Mouse (Mus musculus): ENCODE measurements around the gene Krtap15. TPM values are rescaled to one million over a fixed set of nuclear protein-coding genes. Genes with fewer than 3 reads are reported as not detected.

Krtap15 gene
- not detected in 2 replicates for polyA plus RNA-seq (2015; fragmentation: Nextera tagmentation; extraction: Ambion mirVana)

DNA sequence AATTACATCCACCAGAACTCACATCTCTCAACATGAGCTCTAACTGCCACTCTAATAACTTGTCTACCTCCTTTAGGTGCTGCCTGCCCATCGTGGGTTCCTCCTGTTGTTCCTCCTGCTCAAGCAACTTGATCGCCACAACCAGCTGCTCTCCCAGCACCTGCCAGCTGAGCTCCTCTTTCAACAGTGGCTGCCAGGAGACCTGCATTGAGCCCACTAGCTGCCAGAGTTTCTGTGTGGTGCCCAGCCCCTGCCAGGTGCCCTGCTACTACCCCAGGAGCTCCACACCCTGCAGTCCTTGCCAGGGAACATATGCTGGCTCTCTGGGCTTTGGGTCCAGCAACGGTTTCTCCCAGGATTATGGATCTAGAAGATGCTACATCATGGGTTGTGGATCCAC lies at the start of gene Krtap15:
Gene Krtap15, plus strand, starts transcription at position 150 of the 400 bp plus-strand sequence.
- Histone ChIP-seq H3K27ac (replicated peaks) (no peak within 1 kb of the TSS), H3K9ac (no peak within 1 kb of the TSS), H3K4me1 (no peaks in the 10 kb centered on the region), H3K9me3 (no peaks in the 10 kb centered on the region), H3K4me2 (no peak within 1 kb of the TSS), H3K4me3 (no peak within 1 kb of the TSS), H3K27me3 (replicated peaks) (no peaks in the 10 kb centered on the region), H3K36me3 (no peaks in the 10 kb centered on the region)
- 72% methylated on average over 3 of the region's 3 CpGs for WGBS
- ATAC-seq (ENCODE audit: extremely low read depth, insufficient number of reproducible peaks, low FRiP score, low TSS enrichment) = no peak

GRCm38 (mm10) chr16:88774106-88774505 lies 45.9 kb upstream of the Krtap15 start, which contains the start of gene 2310057N15Rik:
TSS of gene 2310057N15Rik (minus strand) at chr16:88774206.
- ATAC-seq (ENCODE audit: extremely low read depth, insufficient number of reproducible peaks, low FRiP score, low TSS enrichment) = no peak
- Histone ChIP-seq H3K36me3 (no peaks in the 10 kb centered on the region), H3K4me2 (no peak within 1 kb of the TSS), H3K27ac (replicated peaks) (no peak within 1 kb of the TSS), H3K4me3 (no peak within 1 kb of the TSS), H3K4me1 (no peaks in the 10 kb centered on the region), H3K9me3 (no peaks in the 10 kb centered on the region), H3K9ac (no peak within 1 kb of the TSS), H3K27me3 (replicated peaks) (no peaks in the 10 kb centered on the region)
- 72% methylated on average over 2 of the region's 2 CpGs for WGBS

- H3K9ac ChIP-seq = no peak within 1 kb of the TSS
- no peak within 1 kb of the TSS for H3K4me2 ChIP-seq
- H3K27ac ChIP-seq (replicated peaks) = no peak within 1 kb of the TSS
- no peaks in the 10 kb centered on the region for H3K36me3 ChIP-seq
- WGBS = 67% methylated on average over 5 of the region's 6 CpGs
- no peaks in the 10 kb centered on the region for H3K27me3 ChIP-seq (replicated peaks)
- no peaks in the 10 kb centered on the region for H3K9me3 ChIP-seq
- no peak for ATAC-seq (ENCODE audit: extremely low read depth, insufficient number of reproducible peaks, low FRiP score, low TSS enrichment)
- H3K4me3 ChIP-seq = no peak within 1 kb of the TSS
- no peaks in the 10 kb centered on the region for H3K4me1 ChIP-seq
These were observed 42.4 kb upstream of the Krtap15 start, which contains the start of gene Gm5965 for GRCm38 (mm10) chr16:88777596-88777995. TSS of gene Gm5965 (plus strand) at chr16:88777896.

DNA sequence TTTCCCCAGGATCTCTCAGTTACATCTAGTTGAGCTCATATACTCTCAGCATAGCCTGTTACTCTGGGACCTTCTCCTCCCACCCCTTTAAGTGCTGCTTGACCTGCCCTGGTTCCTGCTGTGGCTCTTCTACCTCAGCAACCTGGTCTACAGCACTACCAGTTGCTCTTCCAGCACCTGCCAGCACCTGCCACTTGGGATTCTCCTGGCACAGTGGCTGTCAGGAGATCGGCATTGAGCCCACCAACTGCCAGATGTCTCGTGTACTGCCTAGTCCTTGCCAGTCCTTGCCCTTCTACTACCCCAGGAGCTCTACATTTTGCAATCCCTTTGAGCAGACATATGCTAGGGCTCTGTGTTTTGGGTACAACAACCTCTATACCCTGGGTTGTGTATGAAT lies 33.2 kb upstream of the Krtap15 start:
- no peaks in the 10 kb centered on the region for H3K36me3 ChIP-seq
- WGBS = 55% methylated on average over 2 of the region's 2 CpGs
- no peak for ATAC-seq (ENCODE audit: extremely low read depth, insufficient number of reproducible peaks, low FRiP score, low TSS enrichment)
- H3K4me2 ChIP-seq = no peak overlapping the region
- H3K4me1 ChIP-seq = no peaks in the 10 kb centered on the region
- no peak overlapping the region for H3K9ac ChIP-seq
- H3K27me3 ChIP-seq (replicated peaks) = no peaks in the 10 kb centered on the region
- H3K9me3 ChIP-seq = no peaks in the 10 kb centered on the region
- H3K4me3 ChIP-seq = no peak overlapping the region
- H3K27ac ChIP-seq (replicated peaks) = no peak overlapping the region

DNA sequence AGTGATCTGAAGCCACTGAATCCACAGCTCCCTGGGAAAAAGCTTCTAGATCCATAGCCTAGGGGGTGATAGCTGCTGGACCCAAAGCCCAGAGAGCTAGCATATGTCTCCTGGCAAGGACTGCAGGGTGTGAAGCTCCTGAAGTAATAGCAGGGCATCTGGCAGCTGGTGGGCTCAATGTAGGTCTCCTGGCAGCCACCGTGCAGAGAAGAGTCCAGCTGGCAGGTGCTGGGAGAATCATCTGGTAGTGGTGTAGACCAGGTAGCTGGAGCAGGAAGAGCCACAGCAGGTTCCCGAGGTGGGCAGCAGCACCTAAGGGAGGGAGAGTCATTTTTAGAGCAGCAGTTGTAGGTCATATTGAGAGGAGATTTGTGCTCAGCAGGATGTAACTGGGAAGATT lies 8.2 kb upstream of the Krtap15 start, which contains the start of gene Gm20741:
Gene Gm20741, minus strand, starts transcription at position 394 of the 400 bp plus-strand sequence.
- Histone ChIP-seq H3K36me3 (no peaks in the 10 kb centered on the region), H3K4me2 (no peak within 1 kb of the TSS), H3K27ac (replicated peaks) (no peak within 1 kb of the TSS), H3K4me3 (no peak within 1 kb of the TSS), H3K27me3 (replicated peaks) (no peaks in the 10 kb centered on the region), H3K4me1 (no peaks in the 10 kb centered on the region), H3K9ac (no peak within 1 kb of the TSS), H3K9me3 (no peaks in the 10 kb centered on the region)
- WGBS = 61% methylated on average over 2 of the region's 2 CpGs
- ATAC-seq (ENCODE audit: extremely low read depth, insufficient number of reproducible peaks, low FRiP score, low TSS enrichment) = no peak

DNA sequence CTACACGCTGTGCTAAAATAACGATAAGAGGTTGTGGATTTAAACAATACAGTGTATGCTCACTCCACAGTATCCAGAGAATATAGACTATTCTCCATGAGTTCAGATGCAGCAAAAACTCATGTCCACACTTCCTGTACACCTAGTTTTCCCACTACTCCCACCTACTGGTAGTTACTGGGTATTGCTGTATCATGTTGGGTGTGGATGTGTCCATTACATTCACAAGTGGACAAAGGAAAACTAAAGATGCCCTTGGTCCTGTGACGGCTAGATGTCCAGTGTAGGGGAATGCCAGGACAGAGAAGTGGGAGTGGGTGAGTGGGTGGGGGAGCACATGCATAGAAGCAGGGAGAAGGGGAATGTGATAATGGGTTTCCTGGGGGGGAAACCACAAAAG lies 3.7 kb downstream of the Krtap15 start:
- Histone ChIP-seq H3K4me3 (no peak overlapping the region), H3K27me3 (replicated peaks) (no peaks in the 10 kb centered on the region), H3K27ac (replicated peaks) (no peak overlapping the region), H3K9ac (no peak overlapping the region), H3K9me3 (no peaks in the 10 kb centered on the region), H3K4me2 (no peak overlapping the region), H3K4me1 (no peaks in the 10 kb centered on the region), H3K36me3 (no peaks in the 10 kb centered on the region)
- ATAC-seq (ENCODE audit: extremely low read depth, insufficient number of reproducible peaks, low FRiP score, low TSS enrichment) = no peak
- 69% methylated on average over 3 of the region's 3 CpGs for WGBS

DNA sequence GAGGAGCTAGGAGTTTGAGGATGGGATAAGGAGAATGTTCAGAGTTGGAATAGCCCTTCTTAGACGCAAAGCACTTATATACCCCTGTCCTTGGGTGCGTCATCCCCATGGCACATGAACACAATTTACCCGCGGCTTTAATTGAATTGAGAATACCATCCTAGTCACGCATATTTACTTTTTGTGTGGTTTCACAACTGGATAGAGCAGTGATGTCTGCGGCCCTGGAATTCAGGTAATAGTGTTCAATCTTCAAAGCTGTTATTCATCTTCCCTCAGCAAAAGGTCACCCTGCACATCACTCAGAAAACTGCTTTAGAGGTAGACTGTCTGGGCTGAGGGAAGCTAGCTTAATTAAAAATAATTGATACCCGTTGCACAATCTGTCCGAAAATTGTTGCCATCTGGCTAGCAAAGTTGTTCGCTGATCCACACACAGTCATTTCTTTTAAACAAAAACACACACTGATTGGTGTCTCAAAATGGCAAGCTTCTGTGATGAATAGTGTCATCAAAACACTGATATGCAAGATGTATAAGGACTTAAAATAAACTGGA lies 6.2 kb downstream of the Krtap15 start, which contains the start of gene Krtap14:
Gene Krtap14, minus strand, starts transcription at position 51 of the 558 bp plus-strand sequence.
- Histone ChIP-seq H3K4me2 (no peak within 1 kb of the TSS), H3K27ac (replicated peaks) (no peak within 1 kb of the TSS), H3K9ac (no peak within 1 kb of the TSS), H3K9me3 (no peaks in the 10 kb centered on the region), H3K27me3 (replicated peaks) (no peaks in the 10 kb centered on the region), H3K4me3 (no peak within 1 kb of the TSS), H3K36me3 (no peaks in the 10 kb centered on the region), H3K4me1 (no peaks in the 10 kb centered on the region)
- no peak for ATAC-seq (ENCODE audit: extremely low read depth, insufficient number of reproducible peaks, low FRiP score, low TSS enrichment)
- WGBS = 80% methylated on average over 9 of the region's 9 CpGs

DNA sequence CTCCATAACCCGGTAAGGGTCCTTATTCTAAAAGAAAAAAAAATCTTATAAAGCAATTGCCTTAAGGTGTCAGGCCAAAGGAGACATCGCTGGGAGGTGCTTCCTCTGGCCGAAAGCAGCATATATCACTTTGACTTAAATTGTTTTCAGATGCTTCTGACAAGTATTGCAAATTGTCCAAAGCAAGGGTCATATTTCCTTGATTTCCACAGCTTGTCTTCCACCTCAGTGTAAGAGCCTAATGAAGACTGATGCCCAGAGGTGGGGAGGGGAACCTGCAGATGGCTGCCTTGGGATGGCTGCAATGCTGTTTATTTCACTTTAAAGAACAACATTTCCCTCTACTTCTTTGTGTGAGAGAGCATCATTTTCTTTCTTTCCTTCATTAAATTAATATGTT lies 7.0 kb downstream of the Krtap15 start:
- Histone ChIP-seq H3K4me3 (no peak overlapping the region), H3K27ac (replicated peaks) (no peak overlapping the region), H3K4me1 (no peaks in the 10 kb centered on the region), H3K9ac (no peak overlapping the region), H3K27me3 (replicated peaks) (no peaks in the 10 kb centered on the region), H3K4me2 (no peak overlapping the region), H3K9me3 (no peaks in the 10 kb centered on the region), H3K36me3 (no peaks in the 10 kb centered on the region)
- WGBS = 75% methylated on average over 3 of the region's 3 CpGs
- ATAC-seq (ENCODE audit: extremely low read depth, insufficient number of reproducible peaks, low FRiP score, low TSS enrichment) = no peak

- Histone ChIP-seq H3K27me3 (replicated peaks) (no peaks in the 10 kb centered on the region), H3K27ac (replicated peaks) (no peak overlapping the region), H3K4me1 (no peaks in the 10 kb centered on the region), H3K9ac (no peak overlapping the region), H3K4me2 (no peak overlapping the region), H3K4me3 (no peak overlapping the region), H3K9me3 (no peaks in the 10 kb centered on the region), H3K36me3 (no peaks in the 10 kb centered on the region)
- no peak for ATAC-seq (ENCODE audit: extremely low read depth, insufficient number of reproducible peaks, low FRiP score, low TSS enrichment)
- 79% methylated on average over 1 of the region's 1 CpGs for WGBS
These were observed 27.3 kb downstream of the Krtap15 start for GRCm38 (mm10) chr16:88847363-88847762.

DNA sequence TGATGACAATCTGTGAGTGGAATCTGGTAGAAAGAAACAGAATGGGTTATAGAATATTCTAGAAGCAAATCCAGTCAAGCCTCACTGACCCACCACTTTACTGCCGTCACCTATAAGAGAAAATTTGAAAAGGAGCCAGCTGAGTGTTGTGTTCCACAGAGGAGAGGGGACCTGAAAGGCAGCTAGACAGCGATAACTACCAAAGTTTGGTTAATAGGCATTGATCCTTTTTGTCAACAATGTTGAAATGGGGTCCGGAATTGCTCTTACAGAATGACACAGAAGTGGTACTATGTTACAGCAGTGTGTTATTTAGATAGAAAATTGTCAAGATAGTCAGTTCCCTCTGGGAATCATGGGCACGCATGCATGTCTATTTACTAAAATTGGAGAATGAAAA lies 28.5 kb downstream of the Krtap15 start:
- H3K4me2 ChIP-seq = no peak overlapping the region
- 74% methylated on average over 4 of the region's 4 CpGs for WGBS
- no peaks in the 10 kb centered on the region for H3K4me1 ChIP-seq
- no peaks in the 10 kb centered on the region for H3K27me3 ChIP-seq (replicated peaks)
- no peak overlapping the region for H3K4me3 ChIP-seq
- H3K36me3 ChIP-seq = no peaks in the 10 kb centered on the region
- no peaks in the 10 kb centered on the region for H3K9me3 ChIP-seq
- H3K9ac ChIP-seq = no peak overlapping the region
- H3K27ac ChIP-seq (replicated peaks) = no peak overlapping the region
- no peak for ATAC-seq (ENCODE audit: extremely low read depth, insufficient number of reproducible peaks, low FRiP score, low TSS enrichment)

DNA sequence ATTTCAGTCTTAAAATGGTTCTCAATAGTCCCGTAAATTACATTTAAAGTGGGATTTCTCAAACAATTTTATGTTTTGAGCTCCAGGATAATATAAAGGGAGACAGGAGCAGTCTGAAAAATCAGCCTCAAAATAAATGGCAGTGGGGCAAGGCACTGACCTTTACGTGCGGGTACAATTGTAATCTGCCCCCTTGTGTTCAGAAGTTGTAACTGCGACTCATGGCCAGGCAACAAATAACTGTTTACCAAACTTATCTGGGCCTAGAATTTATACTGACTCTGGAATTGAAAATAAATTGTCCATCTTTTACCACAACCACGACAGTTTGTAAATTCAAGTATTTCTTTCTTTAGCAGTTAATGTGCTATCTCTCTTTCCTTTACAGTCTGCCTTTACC lies 31.4 kb downstream of the Krtap15 start:
- no peaks in the 10 kb centered on the region for H3K36me3 ChIP-seq
- H3K4me3 ChIP-seq = no peak overlapping the region
- no peak overlapping the region for H3K9ac ChIP-seq
- no peak overlapping the region for H3K4me2 ChIP-seq
- no peaks in the 10 kb centered on the region for H3K4me1 ChIP-seq
- H3K27ac ChIP-seq (replicated peaks) = no peak overlapping the region
- no peaks in the 10 kb centered on the region for H3K9me3 ChIP-seq
- 10% methylated on average over 5 of the region's 5 CpGs for WGBS
- no peak for ATAC-seq (ENCODE audit: extremely low read depth, insufficient number of reproducible peaks, low FRiP score, low TSS enrichment)
- no peaks in the 10 kb centered on the region for H3K27me3 ChIP-seq (replicated peaks)

DNA sequence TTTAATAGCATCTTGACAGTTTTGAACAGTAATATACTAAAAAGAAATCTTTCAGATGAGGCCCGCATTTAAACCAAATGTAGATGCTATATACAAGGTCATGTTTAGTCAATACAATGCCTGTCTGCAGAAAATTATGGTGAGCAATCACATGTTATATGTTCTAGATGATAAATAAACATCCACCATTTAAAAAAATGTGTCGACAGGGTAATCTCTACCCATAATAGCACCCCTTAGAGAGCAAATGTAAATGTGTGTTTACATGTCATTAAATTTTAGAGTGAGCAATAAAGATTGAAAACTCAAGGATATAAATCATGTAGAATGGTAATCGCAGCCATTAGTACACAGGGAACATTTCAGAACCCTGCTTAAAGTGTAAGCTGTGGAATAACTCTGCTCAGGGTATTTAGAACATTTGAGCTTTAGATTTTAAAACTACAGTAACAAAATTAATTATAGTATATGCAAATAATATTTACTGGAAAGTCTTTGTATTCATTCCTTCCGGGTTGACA lies 44.9 kb downstream of the Krtap15 start:
- H3K4me1 ChIP-seq = no peaks in the 10 kb centered on the region
- H3K4me3 ChIP-seq = no peak overlapping the region
- 80% methylated on average over 4 of the region's 4 CpGs for WGBS
- H3K36me3 ChIP-seq = no peaks in the 10 kb centered on the region
- no peaks in the 10 kb centered on the region for H3K27me3 ChIP-seq (replicated peaks)
- ATAC-seq (ENCODE audit: extremely low read depth, insufficient number of reproducible peaks, low FRiP score, low TSS enrichment) = no peak
- H3K4me2 ChIP-seq = no peak overlapping the region
- H3K9me3 ChIP-seq = no peaks in the 10 kb centered on the region
- no peak overlapping the region for H3K27ac ChIP-seq (replicated peaks)
- no peak overlapping the region for H3K9ac ChIP-seq

All from heart, embryonic 13.5 days (tissue).